Mouse (Mus musculus): ENCODE results near the gene Lacc1.

GRCm38 (mm10) chr14:77036226-77037046, at the start of gene Lacc1, which contains the start of gene Ccdc122:
- TF ChIP-seq CTCF (IDR thresholded peaks at IDR 0.05; ENCODE audit: low read depth, low read length) (peak; percentile 53), POLR2A (IDR thresholded peaks at IDR 0.05; ENCODE audit: insufficient read depth, low read length) (no peak), EP300 (IDR thresholded peaks at IDR 0.05; ENCODE audit: insufficient read depth, low read depth, low read length) (no peak)

Data from ES-Bruce4 (cell line).